Mouse (Mus musculus) heart, adult 18-20 months (tissue): ENCODE data around the gene Gpc6. TPM values are rescaled to one million over a fixed set of nuclear protein-coding genes. Genes with fewer than 3 reads are reported as not detected.

Experiments
- DNase-seq, 2 experiments: peaks; one replicate each; pipeline ENCODE4 v3.0.0; 2021 to 2022; ENCODE audit warnings: mixed read lengths in 1 of 2
- total RNA-seq, 2 experiments: library from RNA; stranded (reverse); gene quantifications; 2 replicates each; pipeline ENCODE4 v1.2.3; 2021

The Gpc6 gene
- total RNA-seq, 2 experiments from 2014 or later = 9.7 to 10.5 TPM

- no peak for DNase-seq
These were observed 22.9 kb downstream of the Gpc6 start for GRCm38 (mm10) chr14:116947939-116948591.

- no peak for DNase-seq
These were observed 32.0 kb downstream of the Gpc6 start for GRCm38 (mm10) chr14:116957154-116957553.

GRCm38 (mm10) chr14:116964837-116965236 lies 39.7 kb downstream of the Gpc6 start:
- DNase-seq = no peak

DNA sequence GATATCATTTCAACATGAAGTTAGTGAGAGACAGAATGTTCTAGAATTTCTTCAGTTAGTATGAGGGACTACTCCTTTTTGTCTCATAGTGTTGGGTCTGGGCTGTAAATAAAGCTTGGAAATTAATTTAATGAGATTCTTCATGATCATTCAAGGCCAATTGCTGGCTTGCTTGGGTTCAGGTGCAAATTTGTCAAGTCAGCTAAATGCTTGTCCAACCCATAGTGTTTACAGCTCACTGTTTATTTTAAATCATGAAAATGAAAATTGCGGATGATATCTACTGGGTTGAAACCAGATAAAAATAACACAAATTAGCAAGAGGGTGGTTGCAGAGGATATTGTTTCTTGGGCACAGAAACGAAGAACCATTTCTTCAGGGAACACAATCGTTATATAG lies 49.6 kb downstream of the Gpc6 start:
- DNase-seq = no peak

DNA sequence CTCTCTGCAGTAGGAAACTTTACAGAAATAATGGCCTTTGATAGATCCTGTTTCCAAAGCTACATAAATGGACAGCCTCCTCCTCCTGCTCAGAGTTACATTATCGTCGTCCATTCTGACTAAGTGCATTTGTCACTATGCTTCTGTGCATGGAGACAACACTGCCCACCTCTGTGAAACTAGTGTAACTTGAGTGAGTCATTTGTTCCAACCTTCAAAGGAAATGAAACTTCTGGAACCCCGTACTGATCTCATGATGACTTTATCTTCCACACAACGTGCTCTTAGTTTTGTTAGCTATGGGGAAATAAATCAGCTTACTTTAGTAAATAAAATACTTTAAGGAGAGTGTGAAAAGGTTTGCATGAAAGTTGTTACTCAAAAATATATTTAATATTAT lies 50.1 kb downstream of the Gpc6 start:
- no peak for DNase-seq

GRCm38 (mm10) chr14:116977259-116977658 lies 52.1 kb downstream of the Gpc6 start:
- no peak for DNase-seq

GRCm38 (mm10) chr14:116979714-116980382 lies 54.7 kb downstream of the Gpc6 start:
- no peak for DNase-seq

- DNase-seq = no peak
These were observed 56.6 kb downstream of the Gpc6 start for GRCm38 (mm10) chr14:116981711-116982110.

- no peak for DNase-seq
These were observed 62.2 kb downstream of the Gpc6 start for GRCm38 (mm10) chr14:116987341-116987740.

DNA sequence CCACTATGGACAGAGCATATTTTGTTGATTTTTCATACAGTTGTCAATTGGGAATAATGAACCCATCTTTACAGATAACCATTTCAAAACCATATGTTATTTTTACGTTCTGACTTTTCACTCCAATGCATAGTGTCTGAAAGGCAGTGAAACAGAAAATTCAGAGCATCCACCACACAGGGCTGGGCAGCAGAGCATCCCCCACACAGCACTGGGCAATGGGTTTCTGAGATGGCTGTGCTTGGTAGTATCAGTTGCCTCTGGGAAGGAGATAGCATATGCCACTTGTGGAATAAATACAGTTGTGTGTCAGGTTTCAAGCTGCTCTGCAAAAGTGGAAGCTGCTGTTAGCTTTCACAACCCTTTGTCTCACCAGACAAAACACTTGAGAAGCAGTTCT lies 75.3 kb downstream of the Gpc6 start:
- no peak for DNase-seq

- no peak for DNase-seq
These were observed 77.2 kb downstream of the Gpc6 start for GRCm38 (mm10) chr14:117002313-117002712.

- no peak for DNase-seq
These were observed 83.7 kb downstream of the Gpc6 start for GRCm38 (mm10) chr14:117008781-117009180.

DNA sequence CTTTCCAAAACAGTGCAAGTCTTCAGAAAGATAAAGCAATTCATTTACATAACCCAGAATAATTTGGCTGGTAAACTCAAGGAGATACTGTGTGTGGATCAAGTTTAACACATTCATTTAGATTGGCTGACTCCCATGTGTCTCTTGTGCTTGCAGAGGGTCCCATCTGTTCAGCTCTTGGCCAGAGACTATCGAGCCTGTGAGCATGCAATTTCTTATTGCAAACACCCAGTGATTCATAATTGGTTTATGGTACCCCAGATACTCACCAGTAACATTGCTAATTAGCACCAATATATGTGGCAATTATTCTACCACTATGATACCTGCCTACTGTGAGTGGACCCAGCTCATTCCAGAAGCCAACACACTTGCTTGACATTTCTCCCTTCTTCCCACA lies 87.9 kb downstream of the Gpc6 start:
- no peak for DNase-seq

DNA sequence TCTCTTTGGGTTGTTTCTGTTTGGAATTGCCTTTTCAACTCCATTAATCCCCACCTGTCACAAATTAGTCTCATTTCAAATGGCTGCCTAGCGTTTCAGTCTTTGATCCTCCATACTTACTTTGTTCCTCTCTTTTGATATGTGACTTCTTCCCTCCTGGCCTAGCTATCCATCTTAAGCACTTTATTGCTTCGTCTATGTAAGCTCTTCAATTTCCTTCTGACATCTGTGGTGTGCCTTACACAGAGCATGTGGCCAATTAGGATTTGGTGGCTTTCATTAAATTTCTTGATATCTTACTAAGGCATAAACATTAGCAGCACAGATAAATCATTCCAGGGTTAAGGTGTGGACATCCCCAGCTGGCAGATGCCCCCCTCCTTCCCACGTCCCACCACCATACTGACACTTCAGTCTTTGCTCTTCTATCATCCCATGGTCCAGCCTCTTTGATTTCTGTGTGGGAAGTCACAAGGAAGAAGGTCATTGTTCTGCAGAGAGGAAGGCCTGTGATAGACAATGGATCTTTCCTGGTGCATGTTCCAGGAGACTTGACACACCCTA lies 88.5 kb downstream of the Gpc6 start:
- DNase-seq = no peak

DNA sequence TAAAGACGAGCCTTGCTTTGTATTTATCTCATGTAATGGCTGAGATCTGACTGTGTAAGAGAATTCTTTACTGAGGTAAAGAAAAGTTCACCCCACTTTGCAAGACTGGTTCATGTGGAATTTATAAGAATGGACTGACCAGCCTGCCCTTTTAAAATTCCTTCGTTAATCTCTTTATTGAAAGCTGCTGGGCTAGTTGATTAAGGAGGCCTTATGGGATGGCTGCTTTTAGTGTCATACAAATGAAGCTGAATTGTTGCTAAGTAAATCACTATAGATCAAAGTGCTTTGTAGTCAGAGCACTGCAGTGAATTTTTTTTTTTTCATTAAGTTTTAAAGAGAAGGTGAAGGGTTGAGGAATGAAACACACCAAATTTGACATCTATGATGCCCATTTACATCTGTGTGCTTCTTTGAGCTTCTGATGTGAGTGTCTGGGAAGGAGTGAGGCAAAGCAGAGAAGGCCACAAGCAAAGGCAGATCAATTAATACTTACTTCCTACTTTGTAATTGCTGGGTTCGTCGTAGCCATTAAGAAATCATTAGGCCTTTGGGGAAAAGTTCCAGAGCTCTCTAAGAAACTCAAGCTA lies 90.3 kb downstream of the Gpc6 start:
- no peak for DNase-seq

DNA sequence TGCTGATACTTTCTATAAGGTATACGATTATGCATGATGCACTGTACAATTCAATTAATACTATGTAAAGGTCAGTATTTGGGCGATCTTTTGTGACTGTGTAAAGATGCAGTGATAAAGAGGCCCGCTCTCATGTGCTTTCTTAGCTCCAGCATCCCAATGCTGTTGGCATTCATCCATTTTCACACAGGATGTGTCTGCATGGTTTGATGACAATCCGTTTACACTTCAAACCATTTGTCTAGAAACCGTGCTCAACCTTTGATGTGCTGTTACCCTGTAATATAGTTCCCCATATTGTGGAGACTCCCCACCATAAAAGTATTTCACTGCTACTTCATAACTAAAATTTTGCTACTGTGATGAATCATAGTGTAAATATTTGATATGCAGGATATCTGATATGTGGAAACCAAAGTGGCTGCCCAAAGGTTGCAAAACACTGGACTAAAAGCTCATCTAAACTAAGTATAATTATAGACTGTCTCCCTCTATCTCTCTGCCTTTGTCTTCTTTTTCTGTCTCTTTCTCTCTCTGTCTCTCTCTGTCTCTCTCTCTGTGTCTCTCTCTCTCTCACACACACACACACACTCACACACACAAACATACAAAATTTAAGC lies 97.2 kb downstream of the Gpc6 start:
- no peak for DNase-seq

GRCm38 (mm10) chr14:117034146-117034545 lies 109.0 kb downstream of the Gpc6 start:
- no peak for DNase-seq

DNA sequence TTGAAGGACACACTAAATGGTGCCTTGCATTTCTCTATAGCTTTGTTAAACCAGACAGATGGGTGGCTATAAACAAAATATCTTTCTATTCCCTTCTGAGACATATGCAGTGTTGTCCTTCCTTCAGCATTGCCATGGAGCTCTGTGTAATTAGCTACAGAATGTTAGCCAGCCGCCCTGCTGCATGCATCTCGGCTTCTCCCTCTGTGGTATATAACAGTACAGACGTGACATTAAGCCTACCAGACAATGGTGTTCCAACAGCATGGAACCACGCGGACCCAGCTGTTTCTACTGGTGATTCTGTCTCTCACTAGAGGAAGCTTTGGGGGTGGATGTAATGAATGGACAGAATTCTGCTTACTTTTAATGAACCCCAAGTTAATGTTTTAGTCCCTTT lies 115.9 kb downstream of the Gpc6 start:
- no peak for DNase-seq

DNA sequence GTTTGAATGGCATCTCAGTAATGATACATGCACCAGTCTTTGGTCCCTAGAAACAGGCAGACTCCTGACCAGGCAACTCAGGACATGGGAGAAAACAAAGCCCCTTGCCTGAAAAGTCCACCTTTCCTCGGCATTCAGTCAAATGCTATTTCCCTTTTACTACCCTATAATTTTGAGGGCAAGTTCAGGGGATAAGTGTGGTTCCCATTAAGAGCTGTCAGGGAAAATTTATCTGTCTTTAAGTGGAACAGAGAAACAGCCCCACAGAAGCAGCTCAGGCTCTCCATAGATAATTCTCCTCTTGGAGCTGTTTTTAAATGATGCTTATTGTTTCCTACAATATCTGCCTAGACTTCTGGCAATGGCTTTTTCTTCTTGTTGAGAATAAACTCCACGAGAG lies 123.8 kb downstream of the Gpc6 start:
- DNase-seq = no peak

GRCm38 (mm10) chr14:117050877-117051276 lies 125.8 kb downstream of the Gpc6 start:
- no peak for DNase-seq

GRCm38 (mm10) chr14:117053361-117053760 lies 128.2 kb downstream of the Gpc6 start:
- DNase-seq = no peak

DNA sequence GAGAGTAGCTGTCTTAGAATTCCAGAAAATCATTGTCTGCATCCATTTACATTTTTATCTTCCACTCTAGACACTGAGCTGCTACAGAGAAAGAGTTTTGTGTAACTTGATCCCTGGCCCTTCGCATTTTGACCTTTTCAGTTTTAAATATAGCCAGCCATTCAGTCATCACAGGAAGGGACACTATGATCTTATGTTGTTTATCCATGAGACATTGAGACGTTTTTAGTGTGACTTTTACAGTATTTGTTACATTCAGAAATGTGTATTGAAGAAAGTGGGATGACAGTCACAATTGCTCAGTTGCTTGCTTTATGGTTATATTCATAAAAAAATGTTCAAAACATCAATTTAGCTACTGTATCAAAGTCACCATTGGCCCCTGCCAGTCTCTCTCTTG lies 130.0 kb downstream of the Gpc6 start:
- DNase-seq = no peak

GRCm38 (mm10) chr14:117061078-117061477 lies 136.0 kb downstream of the Gpc6 start:
- DNase-seq = no peak
